Mouse (Mus musculus) stomach, postnatal 0 days (tissue): ENCODE data around the gene Myo1c.

Source experiments
- CTCF ChIP-seq: IDR thresholded peaks from 2 replicates; pipeline ENCODE4 v1.5.1; 2016; ENCODE audit warnings: antibody characterized with exemption, low read depth, mild to moderate bottlenecking, moderate library complexity
- EP300 ChIP-seq: optimal IDR thresholded peaks from 2 replicates; pipeline ENCODE3; 2016; ENCODE audit warnings: antibody characterized with exemption

GRCm38 (mm10) chr11:75605318-75605717 is 45.0 kb upstream of the Myo1c start:
- TF ChIP-seq CTCF (no peak), EP300 (no peak)
